Mouse (Mus musculus) heart, postnatal 10 days (tissue): ENCODE data around the gene Vwa2. TPM values are rescaled to one million over a fixed set of nuclear protein-coding genes. Genes with fewer than 3 reads are reported as not detected.

Source experiments
- DNase-seq, 2 experiments: peaks; one replicate each; pipeline ENCODE4 v3.0.0; 2021
- intact Hi-C: fragments of 180-260 bp; cut with DNase I; formaldehyde crosslinking; loops from one replicate; pipeline ENCODE4 v1.15.1; 2025
- total RNA-seq, 2 experiments: library from RNA; stranded (reverse); gene quantifications; 2 replicates each; pipeline ENCODE4 v1.2.3; 2021

Vwa2 gene
- total RNA-seq, 2 experiments from 2014 or later: not detected

GRCm38 (mm10) chr19:56907850-56908249, 33.8 kb downstream of the Vwa2 start:
- no peak for DNase-seq
- intact Hi-C loops: loop anchor here (5.0 kb wide), 2 partner anchors 96 to 486 kb away; no protein-coding TSS in a partner anchor

- DNase-seq: peak; percentile 50 to 65
- intact Hi-C loops: loop anchor here (5.0 kb wide), 2 partner anchors 96 to 486 kb away; no protein-coding TSS in a partner anchor
Observed at GRCm38 (mm10) chr19:56908472-56909270, 34.6 kb downstream of the Vwa2 start.

- DNase-seq: peak; percentile 28 to 31
- intact Hi-C loops: no loop called here
Observed at GRCm38 (mm10) chr19:56910561-56910960, 36.5 kb downstream of the Vwa2 start.

DNA sequence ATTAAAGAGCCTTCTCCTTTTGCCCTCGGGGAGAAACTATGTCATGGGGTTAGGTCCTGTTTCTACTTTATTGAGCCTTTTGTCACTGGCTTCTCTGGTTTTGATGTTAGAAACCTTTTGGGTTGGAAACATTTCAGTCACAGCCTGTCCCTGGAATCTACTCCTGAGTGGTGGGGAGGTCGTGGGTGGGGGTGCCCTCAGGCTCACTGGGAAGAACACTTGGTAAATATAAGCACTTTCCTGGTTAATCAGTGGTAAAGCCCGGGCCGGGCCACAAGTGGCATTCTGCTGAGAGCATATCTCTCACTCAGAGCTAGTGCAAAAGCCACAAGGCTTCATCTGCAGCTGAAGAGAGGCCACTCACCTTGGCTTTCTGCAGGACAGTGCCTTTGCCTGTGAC, 39.7 kb downstream of the Vwa2 start:
- no peak for DNase-seq
- intact Hi-C loops: no loop called here

DNA sequence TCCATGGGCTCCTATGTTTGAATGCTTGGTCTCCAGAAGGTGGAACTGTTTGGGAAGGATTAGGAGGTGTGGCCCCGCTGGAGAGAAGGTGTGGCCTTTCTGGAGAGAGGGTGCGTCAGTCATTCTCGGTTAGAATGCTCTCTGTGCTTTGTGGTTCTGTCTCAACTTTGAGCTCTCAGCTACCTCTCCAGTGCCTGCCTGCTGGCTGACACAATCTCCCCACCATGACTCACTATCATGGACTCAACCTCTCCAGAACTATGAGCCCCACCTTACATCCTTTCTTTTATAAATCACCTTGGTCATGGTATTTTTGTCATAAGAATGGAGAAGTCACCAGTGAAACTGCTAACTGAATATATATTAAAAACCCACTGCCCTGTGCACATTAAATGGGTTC, 40.6 kb downstream of the Vwa2 start:
- intact Hi-C loops: loop anchor here (5.0 kb wide), 1 partner anchor 433 kb away; no protein-coding TSS in a partner anchor
- no peak for DNase-seq

GRCm38 (mm10) chr19:56915084-56915483, 41.0 kb downstream of the Vwa2 start:
- intact Hi-C loops: loop anchor here (5.0 kb wide), 1 partner anchor 432 kb away; no protein-coding TSS in a partner anchor

GRCm38 (mm10) chr19:56919628-56920027, 45.6 kb downstream of the Vwa2 start:
- DNase-seq: peak; percentile 94 to 97
- intact Hi-C loops: loop anchor here (1.0 to 10.0 kb wide), 4 partner anchors 89 to 428 kb away; partner anchors contain the start of gene Afap1l2

More at GRCm38 (mm10) chr19:56915084-56915483, 41.0 kb downstream of the Vwa2 start:
- no peak for DNase-seq

DNA sequence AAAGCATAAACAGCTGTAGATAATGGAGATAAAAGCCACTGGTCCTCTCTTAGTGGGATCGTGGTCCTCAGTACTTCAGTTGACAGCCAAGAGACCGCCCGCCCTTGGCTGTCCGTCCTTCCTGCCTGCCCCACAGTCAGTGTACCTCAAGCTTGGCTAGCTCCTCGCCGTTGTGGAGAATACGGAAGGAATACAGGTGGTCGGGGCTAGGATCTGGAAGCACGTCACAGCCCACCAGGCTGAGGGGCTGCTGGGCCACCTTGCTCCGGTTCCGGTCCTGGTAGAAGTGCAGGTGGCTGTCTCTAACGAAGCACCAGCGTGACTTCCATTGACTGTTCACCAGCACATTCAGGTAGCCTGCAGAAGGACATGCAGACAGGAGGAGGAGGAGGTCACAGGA, 46.2 kb downstream of the Vwa2 start:
- intact Hi-C loops: loop anchor here (10.0 kb wide), 1 partner anchor 215 kb away; no protein-coding TSS in a partner anchor
- DNase-seq: no peak

GRCm38 (mm10) chr19:56921744-56922143, 47.7 kb downstream of the Vwa2 start:
- DNase-seq: no peak
- intact Hi-C loops: loop anchor here (10.0 kb wide), 1 partner anchor 213 kb away; no protein-coding TSS in a partner anchor

GRCm38 (mm10) chr19:56929392-56929791, 55.3 kb downstream of the Vwa2 start:
- intact Hi-C loops: loop anchor here (10.0 kb wide), 1 partner anchor 205 kb away; no protein-coding TSS in a partner anchor
- peak; percentile 42 to 47 for DNase-seq

DNA sequence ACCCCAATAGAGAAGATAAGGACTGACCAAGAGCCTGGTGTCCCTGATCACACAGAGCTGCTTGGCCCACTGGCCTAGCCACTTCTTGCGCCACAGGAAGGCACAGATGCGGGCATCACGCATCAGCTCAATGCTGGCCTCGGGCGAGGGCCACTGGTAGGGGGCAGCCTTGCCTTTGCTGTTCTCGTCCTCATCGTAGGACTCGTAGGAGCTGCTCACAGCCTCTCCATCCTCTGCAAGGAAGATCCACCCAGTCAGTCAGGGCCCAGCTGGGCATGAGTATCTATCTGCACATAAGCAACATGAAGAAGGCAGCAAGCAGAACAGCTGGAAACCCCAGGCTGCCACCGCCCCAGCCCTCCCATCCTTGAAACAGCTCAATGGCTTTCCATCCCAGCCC, 56.0 kb downstream of the Vwa2 start:
- intact Hi-C loops: no loop called here
- no peak for DNase-seq

- no peak for DNase-seq
- intact Hi-C loops: no loop called here
Observed at GRCm38 (mm10) chr19:56933800-56934199, 59.8 kb downstream of the Vwa2 start.

DNA sequence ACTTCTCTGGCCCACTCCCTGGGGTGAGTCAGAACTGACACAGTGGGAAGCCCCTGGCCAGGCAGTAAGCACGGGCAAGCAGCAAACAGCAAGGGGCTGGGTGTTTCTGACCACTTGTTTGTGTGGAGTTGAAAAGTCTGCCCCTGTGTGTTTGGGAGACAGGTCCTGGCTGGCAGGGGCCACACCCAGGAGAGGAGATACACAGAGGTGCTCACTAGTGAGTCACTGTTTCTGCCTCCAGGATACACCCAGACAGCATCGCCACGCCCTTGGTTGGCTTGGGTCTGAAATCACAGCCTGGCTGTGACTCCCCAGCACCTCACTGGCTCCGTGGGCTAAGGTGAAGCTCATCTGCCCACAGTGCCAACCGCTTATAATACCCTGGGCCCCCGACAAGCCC, 61.1 kb downstream of the Vwa2 start:
- no peak for DNase-seq
- intact Hi-C loops: no loop called here

DNA sequence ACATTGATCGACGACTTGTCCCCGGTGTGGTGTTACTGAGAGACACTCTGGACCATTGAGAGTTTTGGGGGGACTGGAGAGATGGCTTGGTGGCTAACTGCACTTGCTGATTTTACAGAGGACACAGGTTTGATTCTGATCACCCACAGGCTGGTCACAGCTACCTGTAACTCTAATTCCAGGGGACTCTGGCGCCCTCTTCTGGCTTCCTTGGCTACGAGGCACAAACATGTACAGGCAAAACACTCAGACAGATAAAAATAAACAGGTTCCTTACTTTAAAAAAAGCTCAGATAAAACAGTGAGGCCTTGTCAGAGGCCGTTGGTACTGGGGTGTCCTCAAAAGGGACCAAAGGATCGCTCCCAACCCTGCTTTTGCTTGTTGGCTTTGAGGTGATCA, 61.7 kb downstream of the Vwa2 start:
- intact Hi-C loops: no loop called here

DNA sequence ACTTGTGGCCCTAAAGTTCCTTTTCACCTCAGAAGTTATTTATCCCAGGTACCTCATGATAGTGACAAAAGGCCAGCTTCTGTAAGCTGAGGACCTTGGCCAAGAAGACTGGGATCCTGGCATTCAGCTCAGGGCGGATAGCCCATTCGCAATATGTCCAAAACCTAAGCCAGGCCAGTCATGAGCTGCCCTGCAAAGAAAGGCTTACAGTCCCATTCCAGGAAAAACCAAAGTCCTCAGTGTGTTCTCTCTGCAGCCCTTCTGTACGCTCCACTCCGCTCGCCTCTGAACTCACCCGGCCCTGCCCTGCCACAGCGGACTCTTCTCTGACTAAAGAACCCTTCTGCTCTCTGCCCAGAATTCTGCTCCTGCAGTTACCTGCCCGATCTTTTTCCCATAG, 62.2 kb downstream of the Vwa2 start:
- no peak for DNase-seq
- intact Hi-C loops: no loop called here

More for the DNA sequence above, 61.7 kb downstream of the Vwa2 start:
- no peak for DNase-seq

DNA sequence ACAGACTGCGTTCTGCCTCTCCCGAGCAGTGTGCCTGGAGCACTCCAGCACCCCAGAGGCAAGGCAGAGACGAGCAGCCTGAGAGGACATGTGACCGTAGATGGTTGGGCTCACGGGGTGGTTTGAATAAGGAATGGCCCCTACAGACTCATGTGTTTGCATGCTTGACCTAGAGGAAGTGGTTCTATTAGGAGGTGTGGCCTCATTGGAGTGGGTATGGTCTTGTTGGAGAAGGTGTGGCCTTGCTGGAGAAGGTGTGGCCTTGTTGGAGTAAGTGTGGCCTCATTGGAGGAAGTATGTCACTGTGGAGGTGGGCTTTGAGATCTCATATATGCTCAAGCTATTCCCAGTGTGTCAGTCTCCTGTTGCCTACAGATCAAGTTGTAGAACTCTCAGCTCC, 63.9 kb downstream of the Vwa2 start:
- intact Hi-C loops: no loop called here
- DNase-seq: no peak

- intact Hi-C loops: no loop called here
Observed at GRCm38 (mm10) chr19:56939826-56940225, 65.8 kb downstream of the Vwa2 start.

DNA sequence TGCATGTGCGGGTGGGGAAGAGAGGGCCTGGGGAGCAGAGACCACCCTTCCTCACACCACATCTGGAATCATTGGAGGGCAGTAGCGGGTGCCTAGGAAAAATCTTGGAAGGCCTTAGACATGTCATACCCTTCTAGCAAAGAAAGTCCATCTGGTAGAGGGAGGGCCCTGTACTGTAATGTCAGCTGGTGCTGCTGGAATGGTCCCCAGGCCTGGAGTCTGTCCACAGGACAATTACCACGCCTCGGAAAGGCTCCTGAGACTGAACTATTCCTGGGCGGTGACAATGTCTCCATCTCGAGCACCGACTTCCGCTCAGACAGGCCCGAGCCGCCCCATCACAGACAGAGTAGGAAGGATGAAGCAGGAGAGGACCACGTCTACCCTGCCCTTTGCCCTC, 66.5 kb downstream of the Vwa2 start:
- peak; percentile 87 to 89 for DNase-seq
- intact Hi-C loops: no loop called here

More at GRCm38 (mm10) chr19:56939826-56940225, 65.8 kb downstream of the Vwa2 start:
- DNase-seq: peak; percentile 76 to 79

GRCm38 (mm10) chr19:56942216-56942615, 68.2 kb downstream of the Vwa2 start:
- no peak for DNase-seq
- intact Hi-C loops: no loop called here

DNA sequence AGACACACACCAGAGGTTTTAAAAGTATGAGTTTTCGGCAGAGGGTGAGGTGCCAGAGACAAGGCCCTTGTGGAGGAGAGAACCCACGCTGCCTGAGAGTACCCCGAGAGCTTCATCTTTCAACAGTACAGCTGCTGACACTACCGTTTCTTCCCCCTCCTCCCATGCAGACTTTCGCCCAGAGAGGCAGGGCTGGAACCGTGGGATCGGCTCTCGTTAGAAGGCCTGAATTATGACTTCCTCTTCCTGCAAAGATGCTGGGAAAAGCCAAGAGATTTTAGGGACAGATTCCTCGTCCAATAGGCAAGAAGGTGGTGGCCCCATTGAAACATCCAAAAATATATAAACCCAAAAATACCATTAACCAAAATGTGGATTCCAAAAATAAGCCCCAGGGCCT, 70.2 kb downstream of the Vwa2 start:
- intact Hi-C loops: no loop called here
- DNase-seq: no peak

GRCm38 (mm10) chr19:56944826-56945225, 70.8 kb downstream of the Vwa2 start:
- intact Hi-C loops: no loop called here
- no peak for DNase-seq

DNA sequence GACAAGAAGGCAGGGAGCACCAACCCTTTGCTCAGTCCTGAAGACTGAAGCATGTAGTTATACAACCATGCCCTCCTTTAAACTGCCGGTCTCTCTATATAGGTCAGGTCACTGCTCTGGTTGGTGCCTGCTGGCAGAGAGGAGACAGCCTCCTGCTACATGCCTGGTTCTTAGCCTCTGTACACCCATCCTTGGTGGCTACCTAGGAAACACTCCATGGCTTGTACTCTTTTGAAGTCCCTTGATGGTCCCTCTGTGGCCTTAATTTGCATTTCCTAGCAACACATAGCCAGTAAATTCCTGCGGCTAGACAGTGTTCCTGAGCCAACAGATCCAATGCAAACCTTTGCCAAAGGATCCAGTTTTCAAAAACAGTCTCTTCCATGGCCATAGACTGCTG, 71.6 kb downstream of the Vwa2 start:
- intact Hi-C loops: no loop called here

More for the DNA sequence above, 71.6 kb downstream of the Vwa2 start:
- no peak for DNase-seq
